In the genomic region with DNA sequence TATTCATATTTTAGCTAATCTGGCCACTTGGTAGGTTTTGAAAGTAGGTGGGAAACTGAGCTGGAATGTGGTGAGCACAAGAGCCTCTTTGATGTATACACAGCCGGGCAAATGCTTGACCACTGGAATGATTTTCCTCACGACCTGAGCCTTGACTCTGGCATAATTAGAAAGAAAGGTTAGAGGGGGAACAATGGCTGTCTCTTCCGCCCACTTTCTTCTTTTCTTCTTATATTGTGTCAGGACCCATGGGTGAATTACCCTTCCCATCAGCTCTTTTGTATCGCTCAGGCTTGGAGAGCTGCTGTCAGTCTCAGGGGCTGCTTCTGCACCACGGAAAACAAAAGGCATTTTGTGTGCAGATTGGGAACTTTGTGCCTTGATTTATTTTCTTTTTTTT, we compare ENCODE assay signal across 19 mouse cellular contexts.
DNase-seq lines count a peak whose midpoint lies in the region; ATAC-seq and TF ChIP-seq lines count a peak whose summit lies in the region.
"Had no signal": no experiment of that assay in that cellular context is flagged by ENCODE, and none has a peak within 500 bp of the region (broad histone marks: within the 10 kb centered on the region; RNA-seq: fewer than 3 reads in every experiment).

No protein-coding gene starts in this region.

- no peaks in the 10 kb centered on the region for H3K36me3 ChIP-seq in midbrain, embryonic 11.5 days (ENCODE audit: control insufficient read depth, insufficient read depth, low read length)
- H3K36me3 ChIP-seq in midbrain, embryonic 14.5 days (ENCODE audit: control insufficient read depth, insufficient read depth, low read length): no peaks in the 10 kb centered on the region
- no peaks in the 10 kb centered on the region for H3K36me3 ChIP-seq in forebrain, embryonic 13.5 days (ENCODE audit: poor library complexity, severe bottlenecking)
- H3K36me3 ChIP-seq in neural tube, embryonic 13.5 days: no peaks in the 10 kb centered on the region
- H3K36me3 ChIP-seq in lung, postnatal 0 days (ENCODE audit: insufficient read depth, low read length): no peaks in the 10 kb centered on the region
- H3K36me3 ChIP-seq: heart, embryonic 15.5 days; hindbrain, embryonic 15.5 days; liver, embryonic 12.5 days had no signal

- peak overlapping the region; percentile 78; the same call in 1 of the 2 replicates for H3K27ac ChIP-seq in midbrain, embryonic 11.5 days (ENCODE audit: low read depth, low read length)
- no peak overlapping the region for H3K27ac ChIP-seq in midbrain, embryonic 14.5 days (replicated peaks; ENCODE audit: low read depth, low read length)
- H3K27ac ChIP-seq in forebrain, embryonic 13.5 days: peak overlapping the region; percentile 68
- 0 out of 2 replicates have a peak overlapping the region, but pooled peaks have one; percentile 18 for H3K27ac ChIP-seq in neural tube, embryonic 13.5 days (replicated peaks)
- H3K27ac ChIP-seq in lung, postnatal 0 days (ENCODE audit: low read length): no peak overlapping the region
- H3K27ac ChIP-seq: heart, embryonic 15.5 days; hindbrain, embryonic 15.5 days; liver, embryonic 12.5 days had no signal

- peak; percentile 90 for DNase-seq in midbrain, embryonic 11.5 days (ENCODE audit: low spot score, missing footprints)
- DNase-seq in midbrain, embryonic 14.5 days: no peak
- peak; percentile 79 for DNase-seq in embryo, embryonic 10 days (ENCODE audit: low spot score)
- DNase-seq in lung, adult 2 months: no peak
- DNase-seq in lung, postnatal 0 days (ENCODE audit: low spot score): no peak
- DNase-seq: adrenal gland, adult 8-10 months; cerebellum, adult 2 months; heart, adult 11 months; kidney, adult 2 months; kidney, postnatal 36 days; lung, postnatal 10 days; thymus, adult 2 months had no signal

- TF ChIP-seq EP300 in lung, postnatal 0 days (IDR thresholded peaks at IDR 0.05): no peak

- TF ChIP-seq CTCF in lung, adult 2 months (IDR thresholded peaks at IDR 0.05; ENCODE audit: insufficient read depth, low read length): no peak
- TF ChIP-seq CTCF in lung, postnatal 0 days (IDR thresholded peaks at IDR 0.05): no peak

- TF ChIP-seq POLR2A in lung, adult 2 months (IDR thresholded peaks at IDR 0.05; ENCODE audit: borderline replicate concordance, extremely low read depth, low read depth, low read length): no peak

- no peak overlapping the region for H3K9ac ChIP-seq in midbrain, embryonic 11.5 days (ENCODE audit: low read length)
- no peak overlapping the region for H3K9ac ChIP-seq in midbrain, embryonic 14.5 days (replicated peaks; ENCODE audit: low read length)
- no peak overlapping the region for H3K9ac ChIP-seq in forebrain, embryonic 13.5 days
- H3K9ac ChIP-seq in neural tube, embryonic 13.5 days: no peak overlapping the region
- H3K9ac ChIP-seq in lung, postnatal 0 days (replicated peaks; ENCODE audit: low read depth): no peak overlapping the region
- H3K9ac ChIP-seq: heart, embryonic 15.5 days; hindbrain, embryonic 15.5 days; liver, embryonic 12.5 days had no signal

- peak; percentile 85 for ATAC-seq in midbrain, embryonic 11.5 days (ENCODE audit: low FRiP score)
- no peak for ATAC-seq in midbrain, embryonic 14.5 days (ENCODE audit: low FRiP score, low TSS enrichment)
- ATAC-seq in forebrain, embryonic 13.5 days: peak; percentile 12; the same call in 1 of the 2 replicates
- ATAC-seq in neural tube, embryonic 13.5 days (ENCODE audit: low read depth): no peak
- ATAC-seq in lung, postnatal 0 days: no peak
- ATAC-seq: liver, embryonic 12.5 days had no signal

- H3K4me2 ChIP-seq in midbrain, embryonic 11.5 days: no peak overlapping the region; the same call in 1 of the 2 replicates
- no peak overlapping the region for H3K4me2 ChIP-seq in midbrain, embryonic 14.5 days (ENCODE audit: low read length)
- H3K4me2 ChIP-seq in forebrain, embryonic 13.5 days: no peak overlapping the region
- H3K4me2 ChIP-seq in neural tube, embryonic 13.5 days: no peak overlapping the region
- no peak overlapping the region for H3K4me2 ChIP-seq in lung, postnatal 0 days (replicated peaks; ENCODE audit: low read depth, low read length)
- H3K4me2 ChIP-seq: heart, embryonic 15.5 days; hindbrain, embryonic 15.5 days; liver, embryonic 12.5 days had no signal

- no peak overlapping the region for H3K4me3 ChIP-seq in midbrain, embryonic 11.5 days (ENCODE audit: low read depth, low read length)
- H3K4me3 ChIP-seq in midbrain, embryonic 14.5 days (replicated peaks; ENCODE audit: low read depth, low read length): no peak overlapping the region
- H3K4me3 ChIP-seq in forebrain, embryonic 13.5 days: no peak overlapping the region
- H3K4me3 ChIP-seq in neural tube, embryonic 13.5 days: no peak overlapping the region
- H3K4me3 ChIP-seq in lung, adult 2 months (replicated peaks; ENCODE audit: extremely low read depth, low read depth, low read length): no peak overlapping the region
- no peak overlapping the region for H3K4me3 ChIP-seq in lung, postnatal 0 days (ENCODE audit: low read depth, low read length)
- H3K4me3 ChIP-seq: erythroblast, embryonic 14.5 days; heart, embryonic 15.5 days; hindbrain, embryonic 15.5 days; liver, embryonic 12.5 days had no signal

- no peaks in the 10 kb centered on the region for H3K9me3 ChIP-seq in midbrain, embryonic 11.5 days (ENCODE audit: control insufficient read depth, low read length)
- H3K9me3 ChIP-seq in midbrain, embryonic 14.5 days (ENCODE audit: control insufficient read depth, low read length): no peaks in the 10 kb centered on the region
- H3K9me3 ChIP-seq in forebrain, embryonic 13.5 days (replicated peaks): no peaks in the 10 kb centered on the region
- H3K9me3 ChIP-seq in neural tube, embryonic 13.5 days: no peaks in the 10 kb centered on the region
- no peaks in the 10 kb centered on the region for H3K9me3 ChIP-seq in lung, postnatal 0 days (ENCODE audit: low read length)
- H3K9me3 ChIP-seq: G1E; heart, embryonic 15.5 days; hindbrain, embryonic 15.5 days; liver, embryonic 12.5 days had no signal

- no peaks in the 10 kb centered on the region for H3K27me3 ChIP-seq in midbrain, embryonic 11.5 days (ENCODE audit: control insufficient read depth, insufficient read depth, low read length)
- no peaks in the 10 kb centered on the region for H3K27me3 ChIP-seq in midbrain, embryonic 14.5 days (ENCODE audit: control insufficient read depth, insufficient read depth, low read length)
- H3K27me3 ChIP-seq in forebrain, embryonic 13.5 days: no peaks in the 10 kb centered on the region
- no peaks in the 10 kb centered on the region for H3K27me3 ChIP-seq in neural tube, embryonic 13.5 days
- H3K27me3 ChIP-seq in lung, postnatal 0 days (replicated peaks; ENCODE audit: insufficient read depth, low read length): no peaks in the 10 kb centered on the region
- H3K27me3 ChIP-seq: heart, embryonic 15.5 days; hindbrain, embryonic 15.5 days; liver, embryonic 12.5 days had no signal

- WGBS in midbrain, embryonic 11.5 days: 8% methylated on average over 5 of the region's 5 CpGs
- WGBS in midbrain, embryonic 14.5 days: 3% methylated on average over 5 of the region's 5 CpGs
- 6% methylated on average over 5 of the region's 5 CpGs for WGBS in forebrain, embryonic 13.5 days
- 8% methylated on average over 5 of the region's 5 CpGs for WGBS in neural tube, embryonic 13.5 days
- 73% methylated on average over 5 of the region's 5 CpGs for WGBS in lung, adult 2 months
- WGBS in lung, postnatal 0 days: 48% methylated on average over 5 of the region's 5 CpGs

- H3K4me1 ChIP-seq in midbrain, embryonic 11.5 days (ENCODE audit: control insufficient read depth, insufficient read depth, low read length): peaks cover 25% of the 10 kb centered on the region
- H3K4me1 ChIP-seq in midbrain, embryonic 14.5 days (ENCODE audit: control insufficient read depth, insufficient read depth, low read length): peaks cover 8% of the 10 kb centered on the region; the same call in 1 of the 2 replicates
- peaks cover 29% of the 10 kb centered on the region for H3K4me1 ChIP-seq in forebrain, embryonic 13.5 days
- peaks cover 12% of the 10 kb centered on the region for H3K4me1 ChIP-seq in neural tube, embryonic 13.5 days (replicated peaks)
- H3K4me1 ChIP-seq in lung, adult 2 months (ENCODE audit: control insufficient read depth, insufficient read depth, low read length): no peaks in the 10 kb centered on the region
- no peaks in the 10 kb centered on the region for H3K4me1 ChIP-seq in lung, postnatal 0 days (ENCODE audit: insufficient read depth, low read depth, low read length)
- H3K4me1 ChIP-seq: liver, embryonic 12.5 days had no signal

Comparison
In these comparisons a context has a peak if more than half of its experiments do, and no peak if none do; other contexts are left out.
1. ATAC-seq: peak in midbrain, embryonic 11.5 days (single experiment) and forebrain, embryonic 13.5 days (single experiment); none in midbrain, embryonic 14.5 days (single experiment), neural tube, embryonic 13.5 days (single experiment) and lung, postnatal 0 days (single experiment).
2. DNase-seq: peak in midbrain, embryonic 11.5 days (single experiment) and embryo, embryonic 10 days (single experiment); none in midbrain, embryonic 14.5 days (single experiment), lung, adult 2 months (single experiment) and lung, postnatal 0 days (single experiment).
3. H3K27ac ChIP-seq: peak in midbrain, embryonic 11.5 days (single experiment), forebrain, embryonic 13.5 days (single experiment) and neural tube, embryonic 13.5 days (single experiment); none in midbrain, embryonic 14.5 days (single experiment) and lung, postnatal 0 days (single experiment).